Mouse (Mus musculus) neural tube, embryonic 15.5 days (tissue): ENCODE data around the gene Gm49395. TPM values are rescaled to one million over a fixed set of nuclear protein-coding genes. Genes with fewer than 3 reads are reported as not detected.
A peak's percentile ranks its signal among the peaks of the same experiment; 100 is the strongest.

ENCODE experiments used
- ATAC-seq: fragments of 200-750 bp; cut with Nextera tagmentation; 2 replicates; pipeline ENCODE4 v1.8.0; 2017; ENCODE audit warnings: mild to moderate bottlenecking, moderate TSS enrichment, moderate library complexity; ENCODE audit not compliant: low FRiP score
- H3K27ac ChIP-seq: fragments of 300-500 bp; sonication (generic); replicated peaks from 2 replicates; pipeline ENCODE4 v1.5.1; 2015; ENCODE audit warnings: mild to moderate bottlenecking, inconsistent platforms
- H3K27me3 ChIP-seq: fragments of 300-500 bp; sonication (generic); replicated peaks from 2 replicates; pipeline ENCODE4 v1.6.1; 2015; ENCODE audit warnings: inconsistent platforms
- H3K36me3 ChIP-seq: fragments of 300-500 bp; sonication (generic); 2 replicates; pipeline ENCODE4 v1.6.1; 2015; ENCODE audit warnings: inconsistent platforms
- H3K4me1 ChIP-seq: fragments of 300-500 bp; sonication (generic); 2 replicates; pipeline ENCODE4 v1.6.1; 2015; ENCODE audit warnings: inconsistent platforms
- H3K4me2 ChIP-seq: fragments of 300-500 bp; sonication (generic); 2 replicates; pipeline ENCODE4 v1.6.1; 2015; ENCODE audit warnings: inconsistent platforms, mild to moderate bottlenecking, moderate library complexity
- H3K4me3 ChIP-seq: fragments of 300-500 bp; sonication (generic); replicated peaks from 2 replicates; pipeline ENCODE4 v1.5.1; 2015; ENCODE audit warnings: mild to moderate bottlenecking, inconsistent platforms
- H3K9ac ChIP-seq: fragments of 300-500 bp; sonication (generic); replicated peaks from 2 replicates; pipeline ENCODE4 v1.6.1; 2015; ENCODE audit warnings: mild to moderate bottlenecking, inconsistent platforms
- H3K9me3 ChIP-seq: fragments of 300-500 bp; sonication (generic); replicated peaks from 2 replicates; pipeline ENCODE4 v1.6.1; 2016; ENCODE audit warnings: inconsistent platforms
- WGBS: fragments of 180-500 bp; shearing (Covaris S2); methylation state at CpG from one replicate; pipeline ENCODE4 v1.1.7; 2015; ENCODE audit warnings: mixed read lengths; 5-methylcytosine and 5-hydroxymethylcytosine counted together
- polyA plus RNA-seq: library from polyadenylated mRNA; unstranded; fragments of >200 nt; fragmentation: Nextera tagmentation; extraction: Ambion mirVana; gene quantifications from 2 replicates; pipeline ENCODE4 v1.2.1, GENCODE M21; 2015

Gm49395 gene
- polyA plus RNA-seq, result 2.9 and 4.6 TPM in 2 replicates

GRCm38 (mm10) chr13:115101355-115102191, at the start of gene Gm49395, which contains the start of gene Itga1:
Gene Gm49395, minus strand, starts transcription at chr13:115101921.
Gene Itga1, minus strand, starts transcription at chr13:115101964.
- Histone ChIP-seq H3K4me2 (peak within 1 kb of the TSS; percentile 98), H3K36me3 (no peaks in the 10 kb centered on the region), H3K27ac (peak within 1 kb of the TSS; percentile 69), H3K27me3 (peaks cover 25% of the 10 kb centered on the region), H3K4me1 (peaks cover 13% of the 10 kb centered on the region), H3K9me3 (no peaks in the 10 kb centered on the region), H3K9ac (peak within 1 kb of the TSS; percentile 40), H3K4me3 (peak within 1 kb of the TSS; percentile 53)
- ATAC-seq, result peak; percentile 72
- WGBS, result under 1% methylated on average over 39 of the region's 39 CpGs

- H3K27ac ChIP-seq, result no peak overlapping the region
- no peak for ATAC-seq
- 95% methylated on average over 1 of the region's 1 CpGs for WGBS
- H3K36me3 ChIP-seq, result no peaks in the 10 kb centered on the region
- no peak overlapping the region for H3K4me2 ChIP-seq
- no peak overlapping the region for H3K9ac ChIP-seq
- H3K9me3 ChIP-seq, result no peaks in the 10 kb centered on the region
- H3K4me1 ChIP-seq, result no peaks in the 10 kb centered on the region
- H3K27me3 ChIP-seq, result no peaks in the 10 kb centered on the region
- H3K4me3 ChIP-seq, result no peak overlapping the region
Measured at GRCm38 (mm10) chr13:115150602-115151001, 48.9 kb upstream of the Gm49395 start.

- H3K4me3 ChIP-seq, result no peak overlapping the region
- no peaks in the 10 kb centered on the region for H3K27me3 ChIP-seq
- H3K9ac ChIP-seq, result no peak overlapping the region
- no peaks in the 10 kb centered on the region for H3K36me3 ChIP-seq
- H3K4me1 ChIP-seq, result no peaks in the 10 kb centered on the region
- no peaks in the 10 kb centered on the region for H3K9me3 ChIP-seq
- H3K4me2 ChIP-seq, result no peak overlapping the region
- WGBS, result 88% methylated on average over 6 of the region's 6 CpGs
- H3K27ac ChIP-seq, result no peak overlapping the region
- ATAC-seq, result no peak
Measured at GRCm38 (mm10) chr13:115149849-115150248, 48.1 kb upstream of the Gm49395 start.

- WGBS, result 91% methylated on average over 2 of the region's 2 CpGs
Measured at GRCm38 (mm10) chr13:115143575-115143974, 41.9 kb upstream of the Gm49395 start.

GRCm38 (mm10) chr13:115142066-115142465, 40.3 kb upstream of the Gm49395 start:
- Histone ChIP-seq H3K4me2 (no peak overlapping the region), H3K4me3 (no peak overlapping the region), H3K27ac (no peak overlapping the region), H3K4me1 (no peaks in the 10 kb centered on the region), H3K9me3 (no peaks in the 10 kb centered on the region), H3K9ac (no peak overlapping the region), H3K27me3 (no peaks in the 10 kb centered on the region), H3K36me3 (no peaks in the 10 kb centered on the region)
- WGBS, result 90% methylated on average over 3 of the region's 3 CpGs
- ATAC-seq, result no peak

More at GRCm38 (mm10) chr13:115143575-115143974, 41.9 kb upstream of the Gm49395 start:
- ATAC-seq, result no peak
- H3K36me3 ChIP-seq, result no peaks in the 10 kb centered on the region
- H3K27me3 ChIP-seq, result no peaks in the 10 kb centered on the region
- H3K9ac ChIP-seq, result no peak overlapping the region
- H3K9me3 ChIP-seq, result no peaks in the 10 kb centered on the region
- H3K4me3 ChIP-seq, result no peak overlapping the region
- H3K4me1 ChIP-seq, result no peaks in the 10 kb centered on the region
- no peak overlapping the region for H3K4me2 ChIP-seq
- no peak overlapping the region for H3K27ac ChIP-seq

GRCm38 (mm10) chr13:115138513-115138912, 36.8 kb upstream of the Gm49395 start:
- no peak overlapping the region for H3K4me2 ChIP-seq
- ATAC-seq, result no peak
- H3K4me3 ChIP-seq, result no peak overlapping the region
- H3K27me3 ChIP-seq, result no peaks in the 10 kb centered on the region
- H3K9ac ChIP-seq, result no peak overlapping the region
- 91% methylated on average over 7 of the region's 7 CpGs for WGBS
- no peaks in the 10 kb centered on the region for H3K9me3 ChIP-seq
- no peaks in the 10 kb centered on the region for H3K36me3 ChIP-seq
- H3K27ac ChIP-seq, result no peak overlapping the region
- no peaks in the 10 kb centered on the region for H3K4me1 ChIP-seq

- Histone ChIP-seq H3K27ac (no peak overlapping the region), H3K4me2 (no peak overlapping the region), H3K9me3 (no peaks in the 10 kb centered on the region), H3K27me3 (no peaks in the 10 kb centered on the region), H3K36me3 (no peaks in the 10 kb centered on the region), H3K4me3 (no peak overlapping the region), H3K9ac (no peak overlapping the region), H3K4me1 (no peaks in the 10 kb centered on the region)
- ATAC-seq, result no peak
- 86% methylated on average over 3 of the region's 3 CpGs for WGBS
Measured at GRCm38 (mm10) chr13:115136761-115137160, 35.0 kb upstream of the Gm49395 start.

- no peaks in the 10 kb centered on the region for H3K36me3 ChIP-seq
- no peak overlapping the region for H3K9ac ChIP-seq
- no peak overlapping the region for H3K4me2 ChIP-seq
- no peaks in the 10 kb centered on the region for H3K27me3 ChIP-seq
- 45% methylated on average over 5 of the region's 5 CpGs for WGBS
- no peak overlapping the region for H3K4me3 ChIP-seq
- no peaks in the 10 kb centered on the region for H3K9me3 ChIP-seq
- no peaks in the 10 kb centered on the region for H3K4me1 ChIP-seq
- no peak overlapping the region for H3K27ac ChIP-seq
- no peak for ATAC-seq
Measured at GRCm38 (mm10) chr13:115132435-115132834, 30.7 kb upstream of the Gm49395 start.

- no peaks in the 10 kb centered on the region for H3K27me3 ChIP-seq
- no peaks in the 10 kb centered on the region for H3K9me3 ChIP-seq
- H3K27ac ChIP-seq, result no peak overlapping the region
- no peak overlapping the region for H3K9ac ChIP-seq
- H3K4me3 ChIP-seq, result no peak overlapping the region
- ATAC-seq, result no peak
- WGBS, result 80% methylated on average over 3 of the region's 3 CpGs
- H3K4me1 ChIP-seq, result no peaks in the 10 kb centered on the region
- H3K4me2 ChIP-seq, result no peak overlapping the region
- no peaks in the 10 kb centered on the region for H3K36me3 ChIP-seq
Measured at GRCm38 (mm10) chr13:115131381-115131780, 29.7 kb upstream of the Gm49395 start.

GRCm38 (mm10) chr13:115130035-115130434, 28.3 kb upstream of the Gm49395 start:
- Histone ChIP-seq H3K36me3 (no peaks in the 10 kb centered on the region), H3K4me3 (no peak overlapping the region), H3K27ac (no peak overlapping the region), H3K9ac (no peak overlapping the region), H3K27me3 (no peaks in the 10 kb centered on the region), H3K4me1 (no peaks in the 10 kb centered on the region), H3K9me3 (no peaks in the 10 kb centered on the region), H3K4me2 (no peak overlapping the region)
- 87% methylated on average over 2 of the region's 2 CpGs for WGBS
- no peak for ATAC-seq

GRCm38 (mm10) chr13:115127826-115128225, 26.1 kb upstream of the Gm49395 start:
- Histone ChIP-seq H3K4me2 (no peak overlapping the region), H3K27me3 (no peaks in the 10 kb centered on the region), H3K4me1 (no peaks in the 10 kb centered on the region), H3K9me3 (no peaks in the 10 kb centered on the region), H3K9ac (no peak overlapping the region), H3K36me3 (no peaks in the 10 kb centered on the region), H3K4me3 (no peak overlapping the region), H3K27ac (no peak overlapping the region)
- no peak for ATAC-seq
- 95% methylated on average over 1 of the region's 1 CpGs for WGBS

GRCm38 (mm10) chr13:115126534-115126933, 24.8 kb upstream of the Gm49395 start:
- no peaks in the 10 kb centered on the region for H3K4me1 ChIP-seq
- WGBS, result 99% methylated on average over 2 of the region's 2 CpGs
- no peaks in the 10 kb centered on the region for H3K9me3 ChIP-seq
- H3K4me3 ChIP-seq, result no peak overlapping the region
- H3K27ac ChIP-seq, result no peak overlapping the region
- H3K4me2 ChIP-seq, result no peak overlapping the region
- H3K27me3 ChIP-seq, result no peaks in the 10 kb centered on the region
- H3K36me3 ChIP-seq, result no peaks in the 10 kb centered on the region
- ATAC-seq, result no peak
- H3K9ac ChIP-seq, result no peak overlapping the region
